Mouse (Mus musculus) CH12.LX (cell line): Measurements from ENCODE around the gene Atxn10. TPM values are rescaled to one million over a fixed set of nuclear protein-coding genes. Genes with fewer than 3 reads are reported as not detected.

Source experiments
- DNase-seq: peaks from one replicate; pipeline ENCODE4 v3.0.0-alpha.2; 2013; ENCODE audit errors: extremely low read depth
- H3K27ac ChIP-seq: 2 replicates; pipeline ENCODE4 v1.5.1; 2012; ENCODE audit warnings: low read depth, mild to moderate bottlenecking, control low read depth, moderate library complexity; ENCODE audit not compliant: insufficient read depth
- H3K27me3 ChIP-seq: replicated peaks from 2 replicates; pipeline ENCODE3; 2012; ENCODE audit warnings: inconsistent platforms
- H3K36me3 ChIP-seq, 2 experiments: replicated peaks in 1 of 2; 2 replicates each; pipeline versions ENCODE3 to v1.6.1; 2012; ENCODE audit warnings: inconsistent platforms in 1 of 2, low read length in 1 of 2, mild to moderate bottlenecking in 1 of 2, mixed read lengths in 1 of 2, moderate library complexity in 1 of 2; ENCODE audit not compliant: control insufficient read depth in 1 of 2, insufficient read depth in 1 of 2
- H3K4me1 ChIP-seq, 2 experiments: 2 replicates each; pipeline ENCODE4 v1.6.1; 2012; ENCODE audit warnings: inconsistent platforms in 1 of 2, moderate library complexity in 1 of 2; ENCODE audit not compliant: insufficient read depth in 2 of 2, control insufficient read depth in 1 of 2
- H3K4me2 ChIP-seq: 2 replicates; pipeline ENCODE4 v1.6.1; 2012; ENCODE audit warnings: low read depth, mild to moderate bottlenecking, control low read depth; ENCODE audit not compliant: poor library complexity, insufficient read depth, severe bottlenecking
- H3K4me3 ChIP-seq, 3 experiments: fragments of 150-350 bp in 1 of 3; sonication (generic) in 1 of 3; replicated peaks in 1 of 3; 2 replicates each; pipeline versions ENCODE3 to v1.5.1; 2011 to 2012; ENCODE audit warnings: low read depth in 2 of 3, low read length in 2 of 3, mild to moderate bottlenecking in 2 of 3, moderate library complexity in 2 of 3, control low read depth in 1 of 3, improper control_type of control experiment in 1 of 3, inconsistent platforms in 1 of 3, mixed read lengths in 1 of 3; ENCODE audit not compliant: poor library complexity in 1 of 3
- H3K79me2 ChIP-seq: replicated peaks from 2 replicates; pipeline ENCODE4 v1.6.1; 2012; ENCODE audit warnings: mild to moderate bottlenecking, moderate library complexity; ENCODE audit not compliant: control insufficient read depth, poor library complexity, insufficient read depth, severe bottlenecking; ENCODE audit errors: extremely low read depth
- H3K9ac ChIP-seq: 2 replicates; pipeline ENCODE4 v1.6.1; 2012; ENCODE audit warnings: low read depth, mild to moderate bottlenecking, control low read depth, moderate library complexity; ENCODE audit not compliant: insufficient read depth
- H3K9me3 ChIP-seq: replicated peaks from 2 replicates; pipeline ENCODE3; 2012; ENCODE audit warnings: low read length, inconsistent platforms, mixed read lengths
- CHD2 ChIP-seq: IDR thresholded peaks from 2 replicates; pipeline ENCODE4 v1.6.1; 2011; ENCODE audit warnings: low read length, improper control_type of control experiment
- E2F4 ChIP-seq: IDR thresholded peaks from 2 replicates; pipeline ENCODE4 v1.6.1; 2011; ENCODE audit warnings: low read depth, low read length, improper control_type of control experiment; ENCODE audit not compliant: insufficient replicate concordance
- ELF1 ChIP-seq: IDR thresholded peaks from 2 replicates; pipeline ENCODE4 v1.6.1; 2014; ENCODE audit warnings: low read depth, mild to moderate bottlenecking, inconsistent platforms, low read length, improper control_type of control experiment
- ETS1 ChIP-seq: conservative IDR thresholded peaks from 2 replicates; pipeline ENCODE4 v1.6.1; 2012; ENCODE audit warnings: low read depth, mild to moderate bottlenecking, inconsistent platforms, low read length, improper control_type of control experiment, moderate library complexity
- KAT2A ChIP-seq: IDR thresholded peaks from 2 replicates; pipeline ENCODE4 v1.6.1; 2012; ENCODE audit warnings: low read length, improper control_type of control experiment, inconsistent platforms; ENCODE audit not compliant: insufficient replicate concordance
- MAFK ChIP-seq: IDR thresholded peaks from 2 replicates; pipeline ENCODE4 v1.6.1; 2011; ENCODE audit warnings: low read length, improper control_type of control experiment; ENCODE audit not compliant: insufficient replicate concordance
- MEF2A ChIP-seq: IDR thresholded peaks from 2 replicates; pipeline ENCODE4 v1.6.1; 2014; ENCODE audit warnings: low read depth, mild to moderate bottlenecking, inconsistent platforms, low read length, improper control_type of control experiment, borderline replicate concordance
- NELFE ChIP-seq: IDR thresholded peaks from 2 replicates; pipeline ENCODE4 v1.6.1; 2011; ENCODE audit warnings: low read depth, low read length, improper control_type of control experiment
- PAX5 ChIP-seq: IDR thresholded peaks from 2 replicates; pipeline ENCODE4 v1.6.1; 2012; ENCODE audit warnings: low read length, inconsistent platforms, mixed read lengths
- RCOR1 ChIP-seq: conservative IDR thresholded peaks from 2 replicates; pipeline ENCODE4 v1.6.1; 2012; ENCODE audit warnings: low read depth, mild to moderate bottlenecking, inconsistent platforms, low read length, improper control_type of control experiment
- TCF12 ChIP-seq: IDR thresholded peaks from 2 replicates; pipeline ENCODE4 v1.6.1; 2014; ENCODE audit warnings: low read depth, mild to moderate bottlenecking, inconsistent platforms, low read length, improper control_type of control experiment
- USF1 ChIP-seq: IDR thresholded peaks from 2 replicates; pipeline ENCODE4 v1.6.1; 2014; ENCODE audit warnings: low read depth, mild to moderate bottlenecking, inconsistent platforms, low read length, improper control_type of control experiment
- USF2 ChIP-seq: conservative IDR thresholded peaks from 2 replicates; pipeline ENCODE4 v1.6.1; 2011; ENCODE audit warnings: low read depth, low read length, improper control_type of control experiment
- ZNF384 ChIP-seq: IDR thresholded peaks from 2 replicates; pipeline ENCODE4 v1.6.1; 2012; ENCODE audit warnings: low read depth, low read length, improper control_type of control experiment, inconsistent platforms
- dilution Hi-C: fragments of 300-500 bp; cut with MboI; formaldehyde crosslinking; loops from 2 replicates; pipeline ENCODE4 v1.14.3; 2020; ENCODE audit warnings: low sequenced_read_pairs; ENCODE audit not compliant: extremely low pct_unique_long_range_greater_than_20kb, extremely low pct_ligation_motif_present
- in situ Hi-C: fragments of 300-500 bp; cut with MboI; formaldehyde crosslinking; loops from 3 replicates; pipeline ENCODE4 v1.14.3; 2019; ENCODE audit warnings: low sequenced_read_pairs, low pct_ligation_motif_present, low pct_unique_long_range_greater_than_20kb, mixed read lengths
- polyA plus RNA-seq: library from polyadenylated mRNA; unstranded; fragments of >175 nt; gene quantifications from 2 replicates; pipeline ENCODE4 v1.2.1, GENCODE M21; 2012; ENCODE audit warnings: low read depth; ENCODE audit not compliant: insufficient read length
- total RNA-seq, 2 experiments: library from RNA; depleted of rRNA; stranded (reverse); fragments of 300-350 nt in 1 of 2; fragments of >200 nt in 1 of 2; gene quantifications; 2 replicates each; pipeline ENCODE4 v1.2.3; 2012 to 2014

Atxn10 gene
- total and polyA plus RNA-seq, 3 experiments = 81.7 to 151 (median 101) TPM

DNA sequence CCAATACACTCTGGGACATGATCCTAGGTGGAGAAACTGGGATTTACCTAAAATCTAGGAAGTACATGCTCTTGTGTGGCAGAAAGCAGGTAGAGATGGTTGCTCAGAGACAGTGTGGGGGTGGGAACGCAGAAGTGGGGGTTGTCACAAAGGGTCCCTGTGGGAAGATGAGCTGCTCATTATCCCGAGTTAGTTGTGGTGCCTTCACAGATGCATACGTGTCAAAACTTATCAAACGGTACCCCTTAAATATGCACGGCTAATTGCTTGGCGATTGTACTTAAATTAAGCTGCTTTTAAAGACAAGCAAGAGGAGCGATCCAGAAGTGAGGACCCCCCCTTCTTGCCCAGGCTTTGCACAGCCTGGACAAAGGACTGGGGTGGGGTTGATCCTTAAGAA lies 153.7 kb downstream of the Atxn10 start:
- in situ Hi-C loops (loop anchor here (25.0 kb wide), 1 partner anchor 223 kb away; no protein-coding TSS in a partner anchor), dilution Hi-C loops (no loop called here)
- peaks cover 77% of the 10 kb centered on the region for H3K27me3 ChIP-seq
- no peak for DNase-seq
- H3K36me3 ChIP-seq = no peaks in the 10 kb centered on the region
- H3K27ac ChIP-seq = no peak overlapping the region
- H3K4me1 ChIP-seq = peaks cover 0 to 2% of the 10 kb centered on the region in 2 experiments; a peak in 1 of 4 replicates
- H3K79me2 ChIP-seq = no peaks in the 10 kb centered on the region
- no peak overlapping the region for H3K4me3 ChIP-seq
- H3K4me2 ChIP-seq = no peak overlapping the region
- no peak for TF ChIP-seq PAX5
- TF ChIP-seq ETS1 = no peak
- TF ChIP-seq RCOR1 = no peak
- TF ChIP-seq KAT2A = no peak
- TF ChIP-seq ELF1 = no peak
- TF ChIP-seq ZNF384 = no peak
- TF ChIP-seq NELFE = no peak
- no peak for TF ChIP-seq E2F4
- no peak for TF ChIP-seq MAFK
- no peak for TF ChIP-seq USF2
- TF ChIP-seq MEF2A = no peak
- TF ChIP-seq CHD2 = no peak
- no peaks in the 10 kb centered on the region for H3K9me3 ChIP-seq
- no peak overlapping the region for H3K9ac ChIP-seq

DNA sequence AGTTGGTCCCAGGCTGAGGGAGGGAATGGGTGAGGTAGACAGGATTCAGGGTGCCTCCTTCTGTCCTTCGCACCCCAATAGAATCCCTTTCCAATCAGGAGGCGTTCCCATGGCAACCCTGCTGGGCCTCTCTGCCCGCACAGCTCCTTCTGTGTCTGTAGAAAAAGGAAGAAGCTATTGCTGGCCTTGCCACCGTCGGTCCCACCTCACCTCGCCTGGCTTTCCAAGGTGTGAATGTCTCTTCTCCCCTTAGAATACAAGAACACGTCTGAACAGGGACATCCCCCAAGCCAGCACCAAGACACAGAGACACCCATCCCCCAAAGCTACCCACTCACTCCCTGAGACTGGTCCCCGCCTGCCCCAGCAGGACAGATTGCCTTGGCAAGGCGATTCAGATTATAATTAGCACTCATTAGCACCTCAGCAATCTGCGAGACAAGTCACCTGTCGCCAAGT lies 158.1 kb downstream of the Atxn10 start:
- no peaks in the 10 kb centered on the region for H3K9me3 ChIP-seq
- H3K27me3 ChIP-seq = peaks cover 87% of the 10 kb centered on the region
- in situ Hi-C loops = loop anchor here (25.0 kb wide), 1 partner anchor 218 kb away; no protein-coding TSS in a partner anchor
- TF ChIP-seq E2F4 = no peak
- no peak for TF ChIP-seq TCF12
- no peaks in the 10 kb centered on the region for H3K36me3 ChIP-seq
- no peak overlapping the region for H3K4me3 ChIP-seq
- H3K27ac ChIP-seq = no peak overlapping the region
- no peaks in the 10 kb centered on the region for H3K79me2 ChIP-seq
- dilution Hi-C loops = no loop called here
- no peak for DNase-seq
- H3K4me1 ChIP-seq = peaks cover 3 to 6% of the 10 kb centered on the region in 2 experiments; a peak in 2 of 4 replicates
- H3K4me2 ChIP-seq = no peak overlapping the region
- H3K9ac ChIP-seq = no peak overlapping the region

DNA sequence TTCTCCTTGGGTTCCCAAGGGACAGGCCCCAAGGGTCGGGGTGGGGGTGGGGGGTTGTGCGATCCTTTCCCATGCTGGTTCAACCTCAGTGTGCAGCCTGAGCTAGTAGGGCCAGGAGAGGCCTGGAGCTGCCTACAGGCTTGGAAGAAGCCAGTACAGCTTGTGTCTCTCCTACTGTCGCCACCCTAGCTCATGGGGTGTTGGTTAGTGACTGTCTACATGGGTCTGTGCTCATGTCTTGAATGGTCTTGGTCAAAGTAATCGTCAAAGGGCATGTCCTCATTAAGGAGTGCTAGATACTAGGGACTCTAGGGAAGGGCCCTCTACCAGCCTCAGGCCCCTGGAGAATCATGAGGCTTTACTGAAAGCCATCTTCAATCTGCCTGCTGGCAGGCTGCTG lies 161.5 kb downstream of the Atxn10 start:
- TF ChIP-seq USF1 = no peak
- Histone ChIP-seq H3K4me1 (peaks cover 3 to 6% of the 10 kb centered on the region in 2 experiments; a peak in 2 of 4 replicates), H3K27me3 (peaks cover 76% of the 10 kb centered on the region), H3K79me2 (no peaks in the 10 kb centered on the region), H3K9ac (no peak overlapping the region), H3K4me2 (no peak overlapping the region), H3K9me3 (no peaks in the 10 kb centered on the region), H3K4me3 (no peak overlapping the region), H3K27ac (no peak overlapping the region), H3K36me3 (no peaks in the 10 kb centered on the region)
- in situ Hi-C loops (loop anchor here (25.0 kb wide), 1 partner anchor 215 kb away; no protein-coding TSS in a partner anchor), dilution Hi-C loops (no loop called here)
- DNase-seq = no peak
